Mouse (Mus musculus) small intestine, adult 2 months (tissue): ENCODE results near the gene Clmn.

Source experiments
- CTCF ChIP-seq: fragments of 200-500 bp; IDR thresholded peaks from 2 replicates; pipeline ENCODE4 v1.5.1; 2012; ENCODE audit warnings: low read depth, mild to moderate bottlenecking, control low read depth, inconsistent platforms, low read length, moderate library complexity, mixed read lengths; ENCODE audit not compliant: insufficient replicate concordance, insufficient read length; ENCODE audit errors: extremely low read depth
- POLR2A ChIP-seq: fragments of 200-500 bp; IDR thresholded peaks from 2 replicates; pipeline ENCODE4 v1.6.1; 2012; ENCODE audit warnings: low read depth, mild to moderate bottlenecking, control low read depth, inconsistent platforms, low read length, moderate library complexity

- TF ChIP-seq CTCF: no peak
- TF ChIP-seq POLR2A: no peak
Observed at GRCm38 (mm10) chr12:104793486-104793885, 71.4 kb downstream of the Clmn start.
